Mouse (Mus musculus): ENCODE measurements at regions not wholly inside any gene's neighbourhood (a gene's known extent, or its start where the extent isn't known, plus 50 kb on each side); places are given as distances from the start of the nearest gene placed in this dataset.

DNA sequence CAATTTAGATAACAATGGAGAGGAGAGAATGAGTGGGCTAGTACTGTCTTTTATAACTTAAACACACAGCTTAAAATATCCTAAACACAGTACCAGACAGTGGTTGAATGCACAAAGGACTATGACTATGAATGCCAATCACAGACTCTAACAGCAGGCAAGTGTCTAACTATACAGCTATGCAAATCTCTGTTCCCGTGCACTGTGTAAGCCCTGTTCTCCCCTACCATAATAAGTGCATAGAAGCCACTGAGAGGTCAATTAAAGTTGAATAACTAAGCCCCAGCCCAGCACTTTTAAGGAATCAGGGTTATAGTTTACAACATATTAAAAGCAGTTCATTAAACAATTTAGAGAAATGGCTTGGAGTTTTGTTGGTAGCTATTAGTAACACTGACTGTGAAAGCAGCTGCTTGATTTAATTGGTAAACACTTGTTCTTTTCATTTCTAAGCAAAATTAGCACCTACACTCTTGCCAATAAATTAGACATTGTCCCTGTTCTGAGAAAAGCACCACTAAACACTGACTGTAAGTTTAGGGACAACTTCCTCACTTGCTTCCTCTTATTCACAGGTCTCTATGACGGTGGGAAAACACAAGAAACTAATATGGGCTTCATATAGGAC, 1327.6 kb downstream of the Pcdh18 start:
- no peak overlapping the region for H3K27ac ChIP-seq (replicated peaks in 1 of 2; ENCODE audit: control insufficient read depth in 1 of 2, insufficient read depth in 1 of 2, low read depth in 2 of 2, low read length in 2 of 2)
- H3K9me3 ChIP-seq (ENCODE audit: control insufficient read depth, low read length), result no peaks in the 10 kb centered on the region
- ATAC-seq (ENCODE audit: insufficient number of reproducible peaks, insufficient read depth, low FRiP score, low read depth), result no peak
- no peak overlapping the region for H3K9ac ChIP-seq (ENCODE audit: low read length)
- 70% methylated on average over 2 of the region's 2 CpGs for WGBS
- H3K4me1 ChIP-seq (ENCODE audit: control insufficient read depth in 2 of 2, insufficient read depth in 2 of 2, low read length in 2 of 2), result no peaks in the 10 kb centered on the region
- H3K4me2 ChIP-seq (ENCODE audit: low read length), result no peak overlapping the region
- H3K4me3 ChIP-seq (ENCODE audit: control insufficient read depth in 1 of 2, insufficient read depth in 1 of 2, low read depth in 1 of 2, low read length in 2 of 2), result no peak overlapping the region
- no peaks in the 10 kb centered on the region for H3K27me3 ChIP-seq (ENCODE audit: control insufficient read depth, insufficient read depth, low read length)
- H3K36me3 ChIP-seq (ENCODE audit: control insufficient read depth, insufficient read depth, low read length), result no peaks in the 10 kb centered on the region

DNA sequence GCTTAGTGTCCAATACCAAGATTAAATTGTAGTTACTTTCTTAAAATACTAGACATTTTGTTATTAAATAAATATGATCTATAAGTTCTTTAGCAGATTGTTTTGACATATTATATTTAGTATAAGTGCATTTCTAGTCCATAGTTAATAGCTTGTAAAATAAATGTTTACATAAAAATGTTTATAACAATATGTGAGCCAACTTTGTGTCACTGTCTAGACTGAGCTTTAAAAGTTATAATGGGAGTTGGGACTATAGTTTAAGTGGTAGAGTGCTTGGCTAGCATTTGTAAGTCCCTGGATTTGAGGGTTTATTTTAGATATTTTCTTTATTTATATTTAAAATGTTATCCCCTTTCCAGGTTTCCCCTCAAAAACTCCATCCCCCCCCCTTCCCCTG, 1367.3 kb downstream of the Pcdh18 start:
- Histone ChIP-seq H3K9ac (ENCODE audit: low read length) (no peak overlapping the region), H3K9me3 (ENCODE audit: control insufficient read depth, low read length) (no peaks in the 10 kb centered on the region; the same call in 1 of the 2 replicates), H3K27me3 (ENCODE audit: control insufficient read depth, insufficient read depth, low read length) (no peaks in the 10 kb centered on the region), H3K4me1 (ENCODE audit: control insufficient read depth in 2 of 2, insufficient read depth in 2 of 2, low read length in 2 of 2) (no peaks in the 10 kb centered on the region), H3K4me3 (ENCODE audit: control insufficient read depth in 1 of 2, insufficient read depth in 1 of 2, low read depth in 1 of 2, low read length in 2 of 2) (no peak overlapping the region), H3K4me2 (ENCODE audit: low read length) (no peak overlapping the region), H3K27ac (replicated peaks in 1 of 2; ENCODE audit: control insufficient read depth in 1 of 2, insufficient read depth in 1 of 2, low read depth in 2 of 2, low read length in 2 of 2) (no peak overlapping the region), H3K36me3 (ENCODE audit: control insufficient read depth, insufficient read depth, low read length) (no peaks in the 10 kb centered on the region)
- no peak for ATAC-seq (ENCODE audit: insufficient number of reproducible peaks, insufficient read depth, low FRiP score, low read depth)

All from heart, embryonic 14.5 days (tissue).